Mouse (Mus musculus) cerebellum, adult 2 months (tissue): ENCODE data around the gene Top3a. TPM values are rescaled to one million over a fixed set of nuclear protein-coding genes. Genes with fewer than 3 reads are reported as not detected.
A peak's percentile ranks its signal among the peaks of the same experiment; 100 is the strongest.
"Not testable (repeated sequence)": the region's sequence is repeated elsewhere in the genome, so short reads cannot be mapped to it uniquely, and the experiment has no call there.

Experiments
- DNase-seq, 2 experiments: peaks; one replicate each; pipeline ENCODE4 v3.0.0; 2021
- H3K27ac ChIP-seq: fragments of 200-500 bp; 2 replicates; pipeline ENCODE4 v1.5.1; 2012; ENCODE audit warnings: low read length, control low read depth, inconsistent platforms; ENCODE audit not compliant: insufficient read depth
- H3K27me3 ChIP-seq: fragments of 200-500 bp; 2 replicates; pipeline ENCODE4 v1.6.1; 2012; ENCODE audit warnings: inconsistent platforms, mild to moderate bottlenecking, low read length, moderate library complexity; ENCODE audit not compliant: control insufficient read depth, insufficient read depth
- H3K4me1 ChIP-seq: fragments of 200-500 bp; 2 replicates; pipeline ENCODE4 v1.6.1; 2011; ENCODE audit warnings: low read length; ENCODE audit not compliant: control insufficient read depth, insufficient read depth
- H3K4me3 ChIP-seq: fragments of 200-500 bp; replicated peaks from 2 replicates; pipeline ENCODE3; 2011; ENCODE audit warnings: mild to moderate bottlenecking, low read depth, low read length, control low read depth; ENCODE audit not compliant: insufficient read depth
- CTCF ChIP-seq: fragments of 200-500 bp; IDR thresholded peaks from 2 replicates; pipeline ENCODE4 v1.5.1; 2011; ENCODE audit warnings: low read depth, mild to moderate bottlenecking, control low read depth, low read length, moderate library complexity, borderline replicate concordance; ENCODE audit not compliant: insufficient read depth
- POLR2A ChIP-seq: fragments of 200-500 bp; IDR thresholded peaks from 2 replicates; pipeline ENCODE4 v1.6.1; 2011; ENCODE audit warnings: low read length, control low read depth, borderline replicate concordance; ENCODE audit not compliant: insufficient read depth
- WGBS: fragments of 180-500 bp; shearing (Covaris S2); methylation state at CpG from one replicate; pipeline ENCODE4 v1.1.7; 2018; 5-methylcytosine and 5-hydroxymethylcytosine counted together
- polyA plus RNA-seq: library from polyadenylated mRNA; depleted of rRNA; stranded (reverse); fragments of >200 nt; gene quantifications from 2 replicates; pipeline ENCODE4 v1.2.3, GENCODE M21; 2012; rRNA removed

The Top3a gene
- 6.8 and 7.2 TPM in 2 replicates for polyA plus RNA-seq

- H3K4me1 ChIP-seq, result peaks cover 20% of the 10 kb centered on the region
- H3K27ac ChIP-seq, result peak within 1 kb of the TSS; percentile 37
- H3K27me3 ChIP-seq, result no peaks in the 10 kb centered on the region
- under 1% methylated on average over 62 of the region's 62 CpGs for WGBS
- TF ChIP-seq POLR2A (peak; percentile 88), CTCF (no peak)
- H3K4me3 ChIP-seq, result peak within 1 kb of the TSS; percentile 83
- DNase-seq, result peak; percentile 86 to 89
These were observed at the start of gene Top3a, which contains the start of gene Smcr8 for GRCm38 (mm10) chr11:60776829-60777740. Top3a (minus strand) TSS chr11:60777365. Smcr8 (plus strand) TSS chr11:60777524.

DNA sequence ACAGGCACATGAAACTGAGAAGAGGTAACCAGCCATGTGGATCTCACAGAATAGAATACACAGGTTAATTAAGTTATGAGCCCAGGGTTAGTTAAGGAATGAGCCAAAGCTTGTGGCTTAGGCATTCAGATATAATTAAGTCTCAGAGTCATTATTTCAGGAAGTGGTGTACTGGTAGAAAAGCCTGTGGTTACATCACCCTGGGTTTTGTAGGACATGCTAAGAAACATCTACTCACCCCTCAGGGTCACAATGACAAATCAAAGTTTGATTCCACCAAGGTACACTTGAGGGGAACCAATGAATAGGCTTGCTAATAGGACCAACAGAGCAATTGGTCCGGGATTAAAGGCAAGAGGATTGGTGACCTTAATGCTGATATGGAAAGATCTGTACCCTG, 49.5 kb upstream of the Top3a start:
- no peak overlapping the region for H3K4me3 ChIP-seq
- no peak overlapping the region for H3K27ac ChIP-seq
- H3K27me3 ChIP-seq, result no peaks in the 10 kb centered on the region
- DNase-seq, result no peak
- TF ChIP-seq POLR2A, result no peak
- no peak for TF ChIP-seq CTCF
- 47% methylated on average over 1 of the region's 1 CpGs for WGBS
- H3K4me1 ChIP-seq, result 0 out of 2 replicates have a peak, but pooled peaks cover 3% of the 10 kb centered on the region

DNA sequence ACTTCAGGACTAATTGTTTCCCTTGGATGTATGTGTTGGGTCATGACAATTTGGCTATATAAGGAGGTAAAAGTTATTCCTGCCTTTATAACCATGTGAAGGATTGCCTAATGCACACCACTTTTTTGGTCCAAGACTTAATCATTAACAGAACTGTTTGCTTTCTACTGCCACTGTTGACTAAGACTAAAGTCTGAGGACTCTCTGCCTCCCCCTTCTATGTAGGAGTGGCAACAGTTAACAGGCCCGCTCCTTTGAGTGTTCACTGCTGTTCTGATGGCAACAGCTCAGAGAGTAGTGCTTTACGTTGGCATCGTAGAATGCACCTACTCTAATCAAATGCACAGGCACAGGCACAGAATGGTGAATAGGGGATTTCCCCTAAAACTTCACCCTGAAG, 48.0 kb upstream of the Top3a start:
- Histone ChIP-seq H3K27ac (no peak overlapping the region), H3K4me3 (no peak overlapping the region), H3K4me1 (no peaks in the 10 kb centered on the region), H3K27me3 (no peaks in the 10 kb centered on the region)
- WGBS, result 84% methylated on average over 3 of the region's 3 CpGs
- no peak for DNase-seq
- TF ChIP-seq CTCF (no peak), POLR2A (no peak)

GRCm38 (mm10) chr11:60823771-60824170, 46.6 kb upstream of the Top3a start:
- no peaks in the 10 kb centered on the region for H3K27me3 ChIP-seq
- 66% methylated on average over 2 of the region's 2 CpGs for WGBS
- no peak for TF ChIP-seq POLR2A
- TF ChIP-seq CTCF, result no peak

DNA sequence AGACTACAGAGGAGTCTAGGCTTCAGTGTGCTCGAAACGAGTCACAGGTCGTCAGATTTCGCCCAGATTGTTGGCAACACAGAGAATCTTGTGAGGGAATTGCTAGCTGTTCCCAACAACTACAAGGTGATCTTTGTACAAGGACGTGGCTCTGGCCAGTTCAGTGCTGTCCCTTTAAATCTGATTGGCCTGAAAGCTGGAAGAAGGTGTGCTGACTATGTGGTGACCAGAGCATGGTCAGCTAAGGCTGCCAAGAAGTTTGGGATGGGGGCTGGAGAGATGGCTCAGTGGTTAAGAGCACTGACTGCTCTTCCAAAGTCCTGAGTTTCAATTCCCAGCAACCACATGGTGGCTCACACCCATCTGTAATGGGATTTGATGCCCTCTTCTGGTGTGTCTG, 39.2 kb upstream of the Top3a start:
- WGBS, result 62% methylated on average over 5 of the region's 5 CpGs
- no peaks in the 10 kb centered on the region for H3K4me1 ChIP-seq
- DNase-seq, result no peak
- no peak overlapping the region for H3K27ac ChIP-seq
- TF ChIP-seq CTCF, result no peak
- no peak for TF ChIP-seq POLR2A
- no peak overlapping the region for H3K4me3 ChIP-seq
- no peaks in the 10 kb centered on the region for H3K27me3 ChIP-seq

More at GRCm38 (mm10) chr11:60823771-60824170, 46.6 kb upstream of the Top3a start:
- no peak for DNase-seq
- H3K27ac ChIP-seq, result no peak overlapping the region
- H3K4me3 ChIP-seq, result no peak overlapping the region
- no peaks in the 10 kb centered on the region for H3K4me1 ChIP-seq

DNA sequence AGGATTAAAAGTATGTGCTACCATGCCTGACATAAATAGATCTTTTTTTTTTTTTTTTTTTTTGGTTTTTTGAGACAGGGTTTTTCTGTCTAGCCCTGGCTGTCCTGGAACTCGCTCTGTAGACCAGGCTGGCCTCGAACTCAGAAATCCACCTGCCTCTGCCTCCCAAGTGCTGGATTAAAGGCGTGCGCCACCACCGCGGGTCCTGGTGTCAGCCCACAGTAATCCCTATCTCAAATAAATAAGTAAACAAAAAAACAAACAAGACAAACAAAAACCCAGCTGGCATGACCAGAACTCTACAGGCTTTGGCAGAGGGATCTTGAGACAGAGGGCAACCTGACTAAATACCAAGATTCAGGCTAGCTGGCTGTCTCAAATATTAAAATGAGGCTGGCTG, 34.5 kb upstream of the Top3a start, which contains the start of gene Shmt1:
Gene Shmt1, minus strand, starts transcription at position 101 of the 400 bp plus-strand sequence.
- not testable (repeated sequence) for H3K4me1 ChIP-seq, H3K27ac ChIP-seq, H3K27me3 ChIP-seq, DNase-seq
- WGBS, result 36% methylated on average over 6 of the region's 6 CpGs
- peak within 1 kb of the TSS; percentile 51 for H3K4me3 ChIP-seq

DNA sequence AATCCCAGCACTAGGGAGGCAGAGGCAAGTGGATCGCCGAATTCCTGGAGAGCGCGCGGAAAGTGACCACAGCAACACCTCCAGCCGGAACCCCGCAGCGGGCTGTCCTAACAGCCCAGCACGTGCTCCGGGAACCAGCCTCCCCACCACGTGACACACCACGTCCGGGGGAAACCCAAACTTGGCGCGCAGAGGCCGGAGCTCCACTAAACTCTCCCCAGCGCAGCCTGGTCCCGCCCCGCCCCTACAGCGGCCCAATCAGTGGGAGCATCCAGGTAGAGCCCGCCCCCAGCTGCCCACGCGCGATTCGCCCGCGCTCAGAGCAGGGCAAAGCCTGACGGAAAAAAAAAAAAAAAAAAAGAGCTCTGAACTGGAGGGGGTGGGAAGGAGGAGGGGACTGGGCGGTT, 33.9 kb upstream of the Top3a start:
- Histone ChIP-seq H3K4me3 (peak overlapping the region; percentile 51), H3K4me1 (no peaks in the 10 kb centered on the region), H3K27ac (no peak overlapping the region), H3K27me3 (no peaks in the 10 kb centered on the region)
- DNase-seq, result peak; percentile 84 to 87
- 0% methylated on average over 29 of the region's 29 CpGs for WGBS
- TF ChIP-seq CTCF (no peak), POLR2A (no peak)
